Mouse (Mus musculus) spleen, adult 2 months (tissue): Measurements from ENCODE around the gene Gm826. TPM values are rescaled to one million over a fixed set of nuclear protein-coding genes. Genes with fewer than 3 reads are reported as not detected.

Source experiments
- DNase-seq, 2 experiments: peaks; one replicate each; pipeline versions ENCODE4 v3.0.0 to v3.0.0-alpha.2; 2012 to 2021; ENCODE audit warnings: low spot score in 2 of 2, low read depth in 1 of 2
- H3K27ac ChIP-seq: fragments of 200-500 bp; 2 replicates; pipeline ENCODE4 v1.5.1; 2012; ENCODE audit warnings: low read length, inconsistent platforms; ENCODE audit not compliant: insufficient read depth
- H3K27me3 ChIP-seq: fragments of 200-500 bp; 2 replicates; pipeline ENCODE4 v1.6.1; 2012; ENCODE audit warnings: mild to moderate bottlenecking, moderate library complexity, low read length, inconsistent platforms; ENCODE audit not compliant: control insufficient read depth, insufficient read depth
- H3K36me3 ChIP-seq: fragments of 200-500 bp; 2 replicates; pipeline ENCODE4 v1.6.1; 2012; ENCODE audit warnings: mild to moderate bottlenecking, low read length, inconsistent platforms; ENCODE audit not compliant: control insufficient read depth, insufficient read depth
- H3K4me1 ChIP-seq: fragments of 200-500 bp; 2 replicates; pipeline ENCODE4 v1.6.1; 2011; ENCODE audit warnings: inconsistent platforms; ENCODE audit not compliant: control insufficient read depth, insufficient read depth, insufficient read length
- H3K4me3 ChIP-seq: fragments of 200-500 bp; 2 replicates; pipeline ENCODE4 v1.5.1; 2011; ENCODE audit warnings: mild to moderate bottlenecking, inconsistent platforms; ENCODE audit not compliant: insufficient read depth, insufficient read length; ENCODE audit errors: extremely low read depth
- CTCF ChIP-seq: fragments of 200-500 bp; IDR thresholded peaks from 2 replicates; pipeline ENCODE4 v1.5.1; 2011; ENCODE audit warnings: mild to moderate bottlenecking, inconsistent platforms; ENCODE audit not compliant: insufficient read depth, insufficient read length, insufficient replicate concordance; ENCODE audit errors: extremely low read depth
- POLR2A ChIP-seq: fragments of 200-500 bp; IDR thresholded peaks from 2 replicates; pipeline ENCODE4 v1.6.1; 2011; ENCODE audit warnings: low read depth, low read length, inconsistent platforms
- WGBS: fragments of 180-500 bp; shearing (Covaris S2); methylation state at CpG from one replicate; pipeline ENCODE4 v1.1.7; 2018; 5-methylcytosine and 5-hydroxymethylcytosine counted together
- polyA plus RNA-seq: library from polyadenylated mRNA; depleted of rRNA; stranded (reverse); fragments of >200 nt; gene quantifications from 2 replicates; pipeline ENCODE4 v1.2.3, GENCODE M21; 2012

Gm826 gene
- polyA plus RNA-seq, 1 experiment: 0.23 TPM

DNA sequence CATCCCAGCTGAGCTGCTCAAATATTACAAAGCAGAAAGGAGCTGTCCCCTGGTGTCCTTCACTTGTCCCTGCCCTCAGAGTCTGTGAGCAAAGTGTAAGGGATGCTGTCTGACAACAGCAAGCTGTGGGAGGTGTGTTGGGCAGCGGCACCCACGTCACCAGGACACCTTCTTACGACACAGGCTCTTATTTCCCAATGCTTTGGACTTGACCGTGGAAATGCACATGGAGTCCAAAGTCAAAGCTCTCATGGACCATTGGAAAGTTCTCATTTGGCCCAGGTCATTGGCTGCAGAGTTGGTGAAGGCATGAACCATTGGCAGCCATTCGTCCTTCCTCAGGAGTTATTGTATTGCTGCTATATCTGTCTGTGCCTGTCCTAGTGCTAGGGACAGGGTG is 5.6 kb upstream of the Gm826 start:
- WGBS: 92% methylated on average over 5 of the region's 5 CpGs
- Histone ChIP-seq H3K4me3 (no peak overlapping the region), H3K36me3 (no peaks in the 10 kb centered on the region), H3K4me1 (no peaks in the 10 kb centered on the region), H3K27ac (no peak overlapping the region), H3K27me3 (no peaks in the 10 kb centered on the region)
- DNase-seq: no peak
- no peak for TF ChIP-seq POLR2A
- no peak for TF ChIP-seq CTCF

DNA sequence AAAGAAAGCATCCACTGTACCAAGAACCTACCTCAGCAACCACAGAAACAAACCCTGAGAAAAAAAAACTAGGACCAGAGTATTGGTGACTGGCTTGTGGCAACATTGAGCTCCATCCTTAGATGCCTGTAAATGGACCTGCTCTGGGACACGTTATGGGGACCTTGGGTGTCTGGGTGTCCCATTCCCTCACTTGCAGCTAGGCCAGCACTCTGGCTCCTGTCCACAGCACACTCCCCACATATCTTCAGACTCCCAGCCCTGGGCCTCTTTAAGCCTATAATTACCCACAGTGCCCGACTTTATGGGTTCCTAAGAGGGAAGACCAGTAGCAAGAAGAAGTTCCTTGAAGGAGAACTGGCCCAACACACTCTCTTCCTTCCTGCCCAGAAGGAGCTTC is 2.1 kb upstream of the Gm826 start:
- TF ChIP-seq CTCF (no peak), POLR2A (no peak)
- Histone ChIP-seq H3K4me3 (no peak overlapping the region), H3K27me3 (no peaks in the 10 kb centered on the region), H3K36me3 (no peaks in the 10 kb centered on the region), H3K4me1 (no peaks in the 10 kb centered on the region), H3K27ac (no peak overlapping the region)
- DNase-seq: no peak
- WGBS: 40% methylated on average over 2 of the region's 2 CpGs

DNA sequence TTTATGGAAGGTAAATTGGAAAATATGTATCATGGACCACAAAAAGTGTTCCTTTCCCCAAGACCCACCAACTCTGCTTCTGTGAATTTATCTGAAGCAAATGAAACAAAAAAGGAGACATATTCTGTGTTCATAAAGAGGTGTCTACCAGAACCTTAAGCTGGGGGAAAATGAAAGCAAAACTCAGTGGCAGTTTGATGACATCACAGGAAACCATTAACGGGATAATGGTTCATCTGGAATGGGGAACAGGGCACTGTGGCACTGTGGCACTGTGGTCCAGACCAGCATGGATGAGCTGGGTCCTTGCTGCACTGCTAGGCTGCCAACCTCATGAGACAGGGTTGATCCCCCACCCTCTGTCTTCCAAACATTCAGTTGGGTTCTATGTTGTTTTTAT is 1.1 kb upstream of the Gm826 start:
- no peak overlapping the region for H3K4me3 ChIP-seq
- DNase-seq: no peak
- no peaks in the 10 kb centered on the region for H3K27me3 ChIP-seq
- H3K36me3 ChIP-seq: no peaks in the 10 kb centered on the region
- TF ChIP-seq POLR2A (no peak), CTCF (no peak)
- H3K4me1 ChIP-seq: no peaks in the 10 kb centered on the region
- H3K27ac ChIP-seq: no peak overlapping the region
- 6% methylated on average over 1 of the region's 1 CpGs for WGBS

DNA sequence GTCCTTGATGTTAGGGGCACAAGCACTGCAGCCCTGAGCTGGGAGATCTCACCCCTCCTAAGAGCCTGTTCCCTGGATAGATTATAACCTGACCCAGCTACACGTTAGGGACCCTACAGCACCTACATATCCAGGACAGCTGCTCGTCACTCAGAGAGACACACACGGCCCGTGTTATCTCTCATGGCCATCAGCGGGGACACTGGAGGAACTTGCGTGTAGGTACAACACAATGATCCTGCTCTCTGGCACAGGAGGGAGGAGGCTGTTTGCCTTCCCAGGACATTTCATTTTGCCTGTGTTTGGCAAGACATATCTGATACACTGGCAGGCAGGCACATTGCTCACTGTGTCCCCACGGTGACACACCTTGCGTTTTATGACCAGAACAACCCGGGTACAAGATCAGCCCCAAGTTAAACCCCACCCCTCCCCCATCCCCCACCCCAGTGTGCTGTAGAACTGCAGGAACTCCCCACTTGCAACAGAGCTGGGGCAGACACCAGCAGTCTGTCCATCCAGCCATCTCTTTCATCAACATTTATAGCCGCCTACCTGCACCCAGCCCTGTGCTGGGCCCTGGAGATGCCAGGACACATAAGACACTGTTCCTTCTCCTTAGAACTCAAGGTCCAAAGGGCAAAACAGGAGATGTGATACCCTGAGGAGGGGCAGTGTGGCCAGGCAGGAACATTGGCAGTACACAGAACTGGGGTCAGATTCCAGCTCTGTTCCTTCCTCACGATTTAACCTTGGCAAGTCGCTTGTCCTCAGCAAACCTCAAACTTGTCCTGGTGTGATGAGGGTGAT is 1.2 kb downstream of the Gm826 start:
- Histone ChIP-seq H3K27ac (no peak overlapping the region), H3K27me3 (no peaks in the 10 kb centered on the region), H3K4me3 (no peak overlapping the region), H3K36me3 (no peaks in the 10 kb centered on the region), H3K4me1 (peaks cover 3% of the 10 kb centered on the region; the same call in 1 of the 2 replicates)
- TF ChIP-seq CTCF (no peak), POLR2A (no peak)
- 89% methylated on average over 12 of the region's 12 CpGs for WGBS
- DNase-seq: no peak

DNA sequence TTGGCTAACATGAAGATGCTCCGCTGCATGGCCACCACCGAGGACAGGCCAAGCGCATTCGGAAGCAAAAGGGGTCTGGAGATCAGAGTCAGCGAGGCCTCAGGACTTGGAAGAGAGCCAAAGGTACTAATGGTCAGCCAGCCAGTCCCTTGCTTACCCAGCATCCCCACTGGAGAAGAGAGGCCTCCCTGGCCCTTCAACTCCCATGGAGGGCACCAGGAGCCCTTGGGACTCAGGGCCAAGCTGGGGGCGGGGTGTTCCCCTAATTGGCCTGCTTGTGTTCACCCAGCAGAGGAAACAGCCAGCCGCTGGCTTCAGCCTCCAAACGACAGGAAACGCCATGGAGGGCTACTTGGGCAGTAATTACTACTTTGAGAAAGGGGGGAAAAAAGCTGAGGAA is 5.1 kb downstream of the Gm826 start:
- Histone ChIP-seq H3K36me3 (no peaks in the 10 kb centered on the region), H3K4me3 (no peak overlapping the region), H3K4me1 (peaks cover 3% of the 10 kb centered on the region; the same call in 1 of the 2 replicates), H3K27ac (no peak overlapping the region), H3K27me3 (no peaks in the 10 kb centered on the region)
- TF ChIP-seq POLR2A: no peak
- no peak for TF ChIP-seq CTCF
- no peak for DNase-seq
- WGBS: 51% methylated on average over 9 of the region's 9 CpGs

DNA sequence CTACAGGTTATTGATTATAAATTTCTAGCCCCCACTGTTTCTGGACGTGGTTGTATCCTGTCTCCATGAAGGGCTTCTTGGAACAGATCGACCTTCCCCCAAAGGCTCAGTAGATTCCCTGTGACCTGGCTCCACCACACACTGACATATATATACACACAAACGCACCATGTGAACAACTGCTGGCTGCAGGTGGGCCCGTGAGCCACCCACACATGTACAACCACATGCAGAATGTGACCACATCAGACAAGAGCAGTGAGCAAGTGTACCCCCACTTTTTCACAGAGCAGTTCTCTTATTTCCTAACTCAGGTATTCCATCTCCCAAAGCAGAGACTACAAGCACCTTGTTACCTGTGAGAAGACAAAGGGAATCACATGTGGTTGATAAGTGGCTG is 6.2 kb downstream of the Gm826 start:
- Histone ChIP-seq H3K4me1 (peaks cover 3% of the 10 kb centered on the region; the same call in 1 of the 2 replicates), H3K36me3 (no peaks in the 10 kb centered on the region), H3K27ac (no peak overlapping the region), H3K27me3 (no peaks in the 10 kb centered on the region), H3K4me3 (no peak overlapping the region)
- no peak for DNase-seq
- no peak for TF ChIP-seq POLR2A
- no peak for TF ChIP-seq CTCF
- 69% methylated on average over 4 of the region's 4 CpGs for WGBS

DNA sequence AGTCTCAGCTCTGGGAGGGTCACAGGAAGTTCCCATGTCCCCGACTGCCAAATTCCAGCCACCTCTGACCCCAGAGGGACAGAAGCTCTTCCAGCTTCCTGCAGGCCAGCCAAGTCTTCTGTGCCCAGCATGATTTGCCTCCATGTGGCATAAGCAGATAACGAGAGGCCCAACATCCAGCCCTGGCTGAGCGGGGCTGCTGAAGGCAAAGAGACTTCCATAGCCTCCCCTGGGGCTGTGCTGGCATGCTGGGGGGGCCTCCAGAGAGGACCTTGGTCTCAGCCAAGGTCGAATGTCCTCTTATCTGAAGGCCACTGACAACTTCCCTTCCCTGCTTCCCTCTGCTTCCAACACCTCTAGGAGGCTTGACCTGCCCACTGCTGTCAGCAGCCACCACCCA is 6.8 kb downstream of the Gm826 start:
- H3K4me1 ChIP-seq: peaks cover 3% of the 10 kb centered on the region; the same call in 1 of the 2 replicates
- WGBS: 36% methylated on average over 4 of the region's 4 CpGs
- H3K27me3 ChIP-seq: no peaks in the 10 kb centered on the region
- H3K27ac ChIP-seq: no peak overlapping the region
- DNase-seq: no peak
- no peak for TF ChIP-seq CTCF
- no peak for TF ChIP-seq POLR2A
- no peak overlapping the region for H3K4me3 ChIP-seq
- no peaks in the 10 kb centered on the region for H3K36me3 ChIP-seq
